Mouse (Mus musculus) cerebellum, postnatal 4 days (tissue): ENCODE measurements around the gene Ppp1r27.
"Not testable (repeated sequence)": the region's sequence is repeated elsewhere in the genome, so short reads cannot be mapped to it uniquely, and the experiment has no call there.

Source experiments
- DNase-seq, 2 experiments: peaks; one replicate each; pipeline ENCODE4 v3.0.0; 2022; ENCODE audit warnings: low spot score in 2 of 2, mixed read lengths in 1 of 2

Gene Ppp1r27

GRCm38 (mm10) chr11:120550810-120551440, at the start of gene Ppp1r27:
Ppp1r27 (minus strand) TSS chr11:120551132.
- DNase-seq = no peak

GRCm38 (mm10) chr11:120600716-120601115, 49.8 kb upstream of the Ppp1r27 start:
- no peak for DNase-seq

GRCm38 (mm10) chr11:120598990-120599549, 48.1 kb upstream of the Ppp1r27 start:
- no peak for DNase-seq

DNA sequence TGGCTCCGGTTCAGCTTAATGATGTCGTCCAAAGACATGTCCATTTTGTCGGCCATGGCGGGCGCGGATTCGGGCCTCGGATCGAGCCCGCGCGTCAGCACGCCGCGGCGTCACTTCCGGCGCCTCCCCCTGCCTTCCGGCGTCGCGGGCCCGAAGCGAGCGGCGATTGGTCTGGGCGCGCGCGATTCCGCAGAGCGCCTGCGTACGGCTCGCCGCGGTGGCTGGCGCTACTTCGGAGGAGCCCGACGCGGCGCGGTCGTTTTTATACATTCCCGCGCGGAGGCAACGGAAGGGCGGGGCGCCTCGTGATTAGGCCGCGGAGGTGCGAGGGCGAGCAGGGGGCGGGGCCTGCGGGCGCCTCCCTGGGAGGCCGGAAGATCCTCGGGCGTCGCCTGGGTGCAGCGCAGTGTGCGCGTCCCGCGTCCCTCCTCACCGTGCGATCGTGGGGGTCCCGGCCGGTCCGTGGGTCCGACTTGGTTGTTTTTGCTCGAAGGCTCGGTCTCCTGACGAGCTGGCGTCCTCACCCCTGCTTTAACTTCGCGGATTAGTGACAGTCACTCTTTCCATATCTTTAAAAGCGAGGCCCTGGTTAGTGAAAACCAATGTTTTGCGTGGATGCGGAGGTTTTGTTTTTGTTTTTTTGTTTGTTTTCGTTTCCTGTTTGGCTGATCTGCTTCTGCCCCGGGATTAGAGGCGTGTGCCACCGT, 47.5 kb upstream of the Ppp1r27 start, which contains the start of the genes Alyref and Anapc11:
Gene Alyref (minus strand): TSS at position 83 of the 707 bp plus-strand sequence.
Gene Anapc11 (plus strand): TSS at position 139 of the 707 bp plus-strand sequence.
- DNase-seq = peak; percentile 82 to 94

DNA sequence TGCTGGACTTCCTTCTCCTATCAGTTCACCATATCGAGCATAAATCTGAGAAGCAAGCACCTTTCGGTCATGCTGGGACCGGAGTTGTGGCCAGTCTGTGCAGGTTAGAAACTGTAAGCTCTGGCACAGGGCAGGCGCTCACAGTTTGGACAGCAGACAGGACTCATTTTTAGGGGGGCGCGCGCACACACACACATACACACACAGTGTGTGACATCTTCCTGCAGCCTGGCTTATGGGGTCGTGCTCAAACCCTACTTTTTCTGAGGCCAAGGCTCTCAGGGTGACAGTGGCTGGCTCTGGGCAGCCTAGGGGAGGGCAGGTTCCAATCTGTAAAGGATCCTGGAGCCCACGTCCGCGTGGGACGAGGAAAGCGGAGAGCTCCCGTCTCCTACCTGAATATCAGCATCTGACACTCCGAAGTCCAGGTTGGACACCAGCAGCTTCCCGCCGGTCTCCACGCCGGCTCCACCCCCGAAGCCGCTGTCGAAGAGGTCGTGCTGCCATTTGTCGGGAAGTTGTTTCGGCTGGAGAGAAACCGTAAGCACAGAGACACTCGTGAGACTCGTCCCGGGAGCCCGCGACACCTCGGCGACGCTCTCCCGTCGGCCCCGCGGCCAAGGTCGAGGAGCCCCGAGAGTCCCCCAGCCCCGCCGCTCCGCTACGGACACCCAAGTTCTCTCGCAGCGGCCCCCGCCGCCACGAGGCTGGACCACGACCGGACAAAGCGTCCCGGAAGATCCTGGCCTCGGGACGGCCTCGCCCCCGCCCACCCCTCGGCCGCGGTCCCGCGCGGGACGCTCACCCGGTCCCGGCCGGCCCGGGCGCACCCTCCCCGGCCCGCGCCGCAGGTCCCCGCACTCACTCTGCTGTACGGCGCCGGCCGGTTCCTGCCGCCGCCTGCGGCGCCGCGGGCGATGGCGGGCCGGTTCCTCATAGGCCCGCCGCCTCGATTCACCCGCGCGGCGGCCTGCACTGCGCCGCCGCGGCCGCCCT, 46.6 kb upstream of the Ppp1r27 start:
- DNase-seq = peak in 1 of 2 experiments; percentile 27

GRCm38 (mm10) chr11:120588531-120588930, 37.6 kb upstream of the Ppp1r27 start:
- DNase-seq = no peak

DNA sequence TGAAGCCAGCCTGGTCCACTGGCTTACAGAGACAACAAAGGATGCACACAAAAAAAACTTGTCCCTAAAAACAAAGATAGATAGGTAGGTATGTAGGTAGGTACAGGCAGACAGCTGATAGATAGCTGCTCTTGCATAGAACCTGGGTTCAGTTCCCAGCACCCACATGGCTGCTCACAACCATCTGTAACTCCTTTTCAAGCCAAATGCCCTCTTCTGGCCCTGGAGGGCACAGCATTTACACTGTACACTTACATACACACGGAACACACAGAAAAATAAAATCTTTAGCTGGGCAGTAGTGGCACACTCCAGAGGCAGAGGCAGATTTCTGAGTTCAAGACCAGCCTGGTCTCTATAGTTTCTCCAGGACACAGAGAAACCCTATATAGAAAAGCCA, 33.0 kb upstream of the Ppp1r27 start:
- DNase-seq = no peak

DNA sequence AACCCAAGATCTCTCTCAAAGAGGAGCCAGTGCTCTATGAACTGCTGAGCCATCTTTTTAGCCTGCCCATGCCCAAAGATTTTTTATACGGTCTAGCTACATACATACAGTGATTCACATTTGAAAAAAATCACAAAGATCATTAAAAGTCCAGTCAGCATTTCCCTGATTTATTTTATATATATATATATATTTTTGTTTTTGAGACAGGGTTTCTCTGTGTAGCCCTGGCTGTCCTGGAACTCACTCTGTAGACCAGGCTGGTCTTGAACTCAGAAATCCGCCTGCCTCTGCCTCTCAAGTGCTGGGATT, 32.0 kb upstream of the Ppp1r27 start:
- not testable (repeated sequence) for DNase-seq

DNA sequence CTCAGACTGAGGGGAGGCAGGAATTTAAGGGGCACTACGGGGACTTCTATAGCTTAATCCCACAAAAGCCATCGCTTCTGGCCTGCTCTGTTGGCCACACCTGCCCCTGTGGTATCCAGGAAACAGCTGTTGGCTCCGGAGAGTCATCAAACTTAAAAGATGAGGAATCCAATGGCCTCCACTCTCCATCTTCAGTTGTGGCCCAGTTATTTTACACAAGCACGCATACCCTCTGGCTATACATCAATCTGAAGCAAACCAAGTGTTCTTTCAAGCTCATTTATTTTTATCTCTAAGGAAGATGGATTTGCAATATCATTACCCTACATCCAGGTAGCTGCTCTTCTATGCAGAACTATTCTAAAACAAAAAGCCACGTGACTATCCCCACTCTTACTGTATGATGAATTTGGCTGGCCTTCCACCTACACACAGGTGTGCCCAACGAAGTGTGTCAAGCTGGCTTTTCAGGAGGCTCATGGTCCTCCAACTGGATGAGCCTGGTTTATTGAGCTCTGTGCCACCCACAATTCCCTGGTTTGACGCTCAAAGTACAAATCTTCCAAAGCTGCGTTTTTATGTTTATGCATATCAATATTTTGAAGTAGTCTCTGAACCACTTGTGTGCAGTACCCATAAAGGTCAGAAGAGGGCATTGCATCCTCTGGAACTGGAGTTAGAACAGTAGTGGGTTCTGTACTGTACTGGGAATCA, 31.5 kb upstream of the Ppp1r27 start:
- DNase-seq = no peak

DNA sequence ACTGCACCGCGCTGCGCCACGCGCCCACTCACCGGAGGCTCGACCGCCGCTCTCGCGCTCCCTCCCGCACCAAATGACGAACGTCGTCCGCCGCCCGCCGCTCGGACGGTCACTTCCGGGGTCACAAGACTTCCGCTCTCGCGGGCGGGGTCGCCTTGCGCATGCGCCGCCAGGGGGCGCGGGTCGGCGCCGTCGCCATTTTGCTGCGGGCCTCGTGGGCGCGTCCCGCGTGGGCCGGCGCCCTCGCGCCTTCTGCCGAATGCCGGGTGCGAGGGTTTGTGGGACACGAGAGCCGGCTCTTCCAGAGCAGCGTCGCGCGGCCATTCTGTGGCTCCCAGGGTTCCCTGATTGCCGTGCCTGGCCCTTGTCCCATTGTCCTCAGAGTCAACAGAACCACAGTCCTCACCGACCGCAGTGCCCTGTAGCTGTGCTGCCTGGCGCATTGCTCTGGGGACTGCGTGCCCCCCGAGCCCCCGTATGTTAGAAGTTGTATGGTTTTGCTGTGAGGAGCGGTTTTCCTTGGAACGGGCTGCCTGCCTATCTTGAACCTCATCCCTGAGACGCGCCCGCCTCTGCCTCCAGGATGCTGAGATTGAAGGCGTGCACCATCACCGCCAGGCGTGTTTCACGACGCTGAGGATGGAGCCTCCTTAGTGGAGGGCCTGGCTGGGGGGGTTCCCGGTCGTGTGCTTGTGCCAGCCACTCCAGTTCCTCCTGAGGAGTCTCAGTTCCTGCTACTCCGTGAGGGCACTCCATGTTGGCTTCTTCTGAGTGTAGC, 30.7 kb upstream of the Ppp1r27 start, which contains the start of gene Arhgdia:
Gene Arhgdia (minus strand): TSS at position 135 of the 778 bp plus-strand sequence.
- peak; percentile 75 to 93 for DNase-seq

- peak in 1 of 2 experiments; percentile 33 for DNase-seq
Measured at GRCm38 (mm10) chr11:120580871-120581331, 30.0 kb upstream of the Ppp1r27 start.

GRCm38 (mm10) chr11:120580190-120580589, 29.3 kb upstream of the Ppp1r27 start:
- DNase-seq = no peak

GRCm38 (mm10) chr11:120579316-120580107, 28.6 kb upstream of the Ppp1r27 start:
- peak; percentile 68 to 80 for DNase-seq

GRCm38 (mm10) chr11:120578694-120579243, 27.8 kb upstream of the Ppp1r27 start:
- DNase-seq = peak in 1 of 2 experiments; percentile 10

- DNase-seq = no peak
Measured at GRCm38 (mm10) chr11:120578024-120578693, 27.2 kb upstream of the Ppp1r27 start.

DNA sequence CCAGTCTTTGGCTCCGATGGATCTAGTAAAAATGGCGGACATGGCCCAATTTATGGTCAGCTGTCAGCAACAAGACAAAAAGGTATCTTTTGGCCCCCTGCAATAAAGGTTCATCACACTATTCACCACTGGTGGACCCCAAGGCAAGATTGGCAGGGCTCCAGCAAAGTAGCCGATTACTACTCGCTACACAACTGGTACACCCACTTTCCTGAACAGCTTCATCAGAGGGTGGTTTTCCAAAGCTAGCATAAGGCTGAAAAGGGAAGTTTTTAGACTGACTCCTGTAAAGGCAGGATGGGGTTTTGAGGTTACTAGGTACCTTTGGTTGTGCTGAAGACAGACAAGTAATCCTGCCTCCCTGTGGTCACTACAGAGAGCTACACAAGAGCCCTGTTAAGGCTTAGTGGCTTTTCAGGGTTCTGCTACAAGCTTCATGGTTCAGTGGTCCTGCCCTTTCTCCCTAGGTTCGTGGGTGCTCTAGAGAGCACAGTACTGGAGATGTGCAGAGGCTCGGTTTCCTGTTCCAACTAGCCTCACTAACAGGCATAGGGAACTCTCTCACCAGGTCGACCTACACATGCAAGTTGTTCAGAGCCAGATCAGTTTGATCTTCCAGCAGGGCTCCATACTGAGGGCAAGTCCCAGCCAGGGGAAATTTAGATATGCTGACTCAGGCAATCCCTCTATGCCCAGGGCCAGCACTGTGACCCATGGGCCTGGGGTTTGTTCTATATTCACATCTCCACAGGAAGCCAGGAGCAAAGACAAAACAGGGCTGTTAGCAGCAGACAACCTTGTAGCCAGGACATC, 26.5 kb upstream of the Ppp1r27 start:
- peak in 1 of 2 experiments; percentile 32 for DNase-seq

DNA sequence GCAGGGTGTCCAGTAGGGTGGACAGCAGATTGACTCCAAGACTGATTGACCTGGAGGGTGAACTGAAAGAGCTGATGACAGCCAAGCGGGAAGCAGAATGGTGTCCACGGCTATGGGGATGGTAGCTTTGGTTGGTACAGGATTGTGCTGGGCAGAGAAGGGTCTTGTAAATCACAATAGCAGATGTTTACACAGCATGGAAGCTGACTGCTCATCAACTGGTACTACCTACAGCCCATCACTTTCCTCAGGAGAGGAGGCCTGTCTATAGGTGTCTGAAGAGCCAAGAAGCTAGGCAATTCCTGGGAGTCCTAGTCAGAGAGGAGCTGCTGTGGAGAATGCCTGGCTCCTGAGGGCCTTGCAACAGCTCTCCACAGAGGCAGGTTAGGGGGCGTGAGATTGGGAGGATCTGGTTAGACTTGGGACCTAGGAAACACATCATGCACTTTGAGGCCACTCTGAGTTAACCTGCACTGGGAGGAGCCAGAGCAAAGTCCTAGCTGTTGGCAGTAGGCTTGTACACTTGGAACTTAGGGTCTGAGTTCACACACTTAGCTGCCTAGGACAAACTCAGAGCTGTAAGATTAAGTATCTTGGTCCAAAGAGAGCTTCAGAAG, 25.5 kb upstream of the Ppp1r27 start:
- no peak for DNase-seq
